Mouse (Mus musculus): Measurements from ENCODE around the gene Zic5.

DNA sequence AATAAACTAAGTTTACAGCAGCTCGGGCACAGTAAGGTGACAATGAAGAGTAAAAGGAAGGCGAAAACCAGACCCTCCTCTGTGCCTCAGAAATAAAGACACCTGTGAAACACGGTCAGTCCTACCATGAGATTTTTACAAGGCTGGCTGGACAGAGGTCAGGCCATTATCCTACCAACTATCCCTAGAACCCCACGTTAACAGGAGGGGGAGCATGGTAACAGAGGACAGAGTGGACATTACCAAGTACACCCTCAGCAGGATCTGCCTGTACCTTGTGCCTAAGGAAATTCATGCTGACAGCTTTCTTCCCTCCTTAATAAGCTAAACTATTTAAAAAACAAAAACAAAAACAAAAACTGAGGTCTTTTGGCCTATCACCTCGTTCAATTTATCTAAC, 5.3 kb downstream of the Zic5 start:
- TF ChIP-seq POLR2A (IDR thresholded peaks at IDR 0.05; ENCODE audit: extremely low read depth, insufficient read depth, low read length) (no peak), CTCF (IDR thresholded peaks at IDR 0.05; ENCODE audit: extremely low read depth, insufficient read depth, low read length) (no peak)

All from cortical plate, adult 2 months (tissue).